Mouse (Mus musculus): ENCODE results near the gene Oxa1l. TPM values are rescaled to one million over a fixed set of nuclear protein-coding genes. Genes with fewer than 3 reads are reported as not detected.
"Not testable (repeated sequence)": the region's sequence is repeated elsewhere in the genome, so short reads cannot be mapped to it uniquely, and the experiment has no call there.

Oxa1l gene
- total RNA-seq (2015; ENCODE audit: low replicate concordance) (10.4 and 20.9 TPM in 2 replicates), total RNA-seq (2017; ENCODE audit: low replicate concordance) (8.9 and 9.3 TPM in 2 replicates)

GRCm38 (mm10) chr14:54360577-54361340 lies at the start of gene Oxa1l:
TSS of gene Oxa1l (plus strand) at chr14:54360834.
- ATAC-seq (replicated peaks; ENCODE audit: low FRiP score, poor library complexity, severe bottlenecking), result peak; percentile 95

GRCm38 (mm10) chr14:54311763-54312162 lies 48.9 kb upstream of the Oxa1l start:
- ATAC-seq (replicated peaks; ENCODE audit: low FRiP score, poor library complexity, severe bottlenecking), result no peak

- ATAC-seq (replicated peaks; ENCODE audit: low FRiP score, poor library complexity, severe bottlenecking), result no peak
Observed at GRCm38 (mm10) chr14:54321556-54322376, 38.9 kb upstream of the Oxa1l start.

- ATAC-seq (replicated peaks; ENCODE audit: low FRiP score, poor library complexity, severe bottlenecking), result no peak
Observed at GRCm38 (mm10) chr14:54324486-54324885, 36.1 kb upstream of the Oxa1l start.

GRCm38 (mm10) chr14:54328548-54328947 lies 32.1 kb upstream of the Oxa1l start:
- ATAC-seq (replicated peaks; ENCODE audit: low FRiP score, poor library complexity, severe bottlenecking), result no peak

GRCm38 (mm10) chr14:54329201-54329600 lies 31.4 kb upstream of the Oxa1l start:
- no peak for ATAC-seq (replicated peaks; ENCODE audit: low FRiP score, poor library complexity, severe bottlenecking)

GRCm38 (mm10) chr14:54331178-54331577 lies 29.5 kb upstream of the Oxa1l start:
- no peak for ATAC-seq (replicated peaks; ENCODE audit: low FRiP score, poor library complexity, severe bottlenecking)

GRCm38 (mm10) chr14:54332176-54333074 lies 28.2 kb upstream of the Oxa1l start:
- no peak for ATAC-seq (replicated peaks; ENCODE audit: low FRiP score, poor library complexity, severe bottlenecking)

- ATAC-seq (replicated peaks; ENCODE audit: low FRiP score, poor library complexity, severe bottlenecking), result peak; percentile 82
Observed at GRCm38 (mm10) chr14:54333452-54334189, 27.0 kb upstream of the Oxa1l start.

GRCm38 (mm10) chr14:54340836-54341235 lies 19.8 kb upstream of the Oxa1l start:
- ATAC-seq (replicated peaks; ENCODE audit: low FRiP score, poor library complexity, severe bottlenecking), result peak; percentile 57; the same call in 1 of the 2 replicates

- not testable (repeated sequence) for ATAC-seq (replicated peaks; ENCODE audit: low FRiP score, poor library complexity, severe bottlenecking)
Observed at GRCm38 (mm10) chr14:54341807-54342206, 18.8 kb upstream of the Oxa1l start.

- not testable (repeated sequence) for ATAC-seq (replicated peaks; ENCODE audit: low FRiP score, poor library complexity, severe bottlenecking)
Observed at GRCm38 (mm10) chr14:54350773-54351541, 9.7 kb upstream of the Oxa1l start.

- peak; percentile 79; the same call in 1 of the 2 replicates for ATAC-seq (replicated peaks; ENCODE audit: low FRiP score, poor library complexity, severe bottlenecking)
Observed at GRCm38 (mm10) chr14:54352314-54352713, 8.3 kb upstream of the Oxa1l start.

- peak; percentile 62; the same call in 1 of the 2 replicates for ATAC-seq (replicated peaks; ENCODE audit: low FRiP score, poor library complexity, severe bottlenecking)
Observed at GRCm38 (mm10) chr14:54354406-54354805, 6.2 kb upstream of the Oxa1l start.

- ATAC-seq (replicated peaks; ENCODE audit: low FRiP score, poor library complexity, severe bottlenecking), result no peak
Observed at GRCm38 (mm10) chr14:54363156-54363555, 2.5 kb downstream of the Oxa1l start.

GRCm38 (mm10) chr14:54365026-54365645 lies 4.5 kb downstream of the Oxa1l start:
- ATAC-seq (replicated peaks; ENCODE audit: low FRiP score, poor library complexity, severe bottlenecking), result no peak

- ATAC-seq (replicated peaks; ENCODE audit: low FRiP score, poor library complexity, severe bottlenecking), result no peak
Observed at GRCm38 (mm10) chr14:54366581-54366980, 5.9 kb downstream of the Oxa1l start.

All from erythroblast, adult 5-6 weeks (primary cell).